Mouse (Mus musculus) CH12.LX (cell line): ENCODE measurements at regions not wholly inside any gene's neighbourhood (a gene's known extent, or its start where the extent isn't known, plus 50 kb on each side); places are given as distances from the start of the nearest gene placed in this dataset.

Source experiments
- DNase-seq: peaks from one replicate; pipeline ENCODE4 v3.0.0-alpha.2; 2013; ENCODE audit errors: extremely low read depth
- H3K27ac ChIP-seq: 2 replicates; pipeline ENCODE4 v1.5.1; 2012; ENCODE audit warnings: low read depth, mild to moderate bottlenecking, control low read depth, moderate library complexity; ENCODE audit not compliant: insufficient read depth
- H3K27me3 ChIP-seq: replicated peaks from 2 replicates; pipeline ENCODE3; 2012; ENCODE audit warnings: inconsistent platforms
- H3K36me3 ChIP-seq, 2 experiments: replicated peaks in 1 of 2; 2 replicates each; pipeline versions ENCODE3 to v1.6.1; 2012; ENCODE audit warnings: inconsistent platforms in 1 of 2, low read length in 1 of 2, mild to moderate bottlenecking in 1 of 2, mixed read lengths in 1 of 2, moderate library complexity in 1 of 2; ENCODE audit not compliant: control insufficient read depth in 1 of 2, insufficient read depth in 1 of 2
- H3K4me1 ChIP-seq, 2 experiments: 2 replicates each; pipeline ENCODE4 v1.6.1; 2012; ENCODE audit warnings: inconsistent platforms in 1 of 2, moderate library complexity in 1 of 2; ENCODE audit not compliant: insufficient read depth in 2 of 2, control insufficient read depth in 1 of 2
- H3K4me2 ChIP-seq: 2 replicates; pipeline ENCODE4 v1.6.1; 2012; ENCODE audit warnings: low read depth, mild to moderate bottlenecking, control low read depth; ENCODE audit not compliant: poor library complexity, insufficient read depth, severe bottlenecking
- H3K4me3 ChIP-seq, 3 experiments: fragments of 150-350 bp in 1 of 3; sonication (generic) in 1 of 3; replicated peaks in 1 of 3; 2 replicates each; pipeline versions ENCODE3 to v1.5.1; 2011 to 2012; ENCODE audit warnings: low read depth in 2 of 3, low read length in 2 of 3, mild to moderate bottlenecking in 2 of 3, moderate library complexity in 2 of 3, control low read depth in 1 of 3, improper control_type of control experiment in 1 of 3, inconsistent platforms in 1 of 3, mixed read lengths in 1 of 3; ENCODE audit not compliant: poor library complexity in 1 of 3
- H3K79me2 ChIP-seq: replicated peaks from 2 replicates; pipeline ENCODE4 v1.6.1; 2012; ENCODE audit warnings: mild to moderate bottlenecking, moderate library complexity; ENCODE audit not compliant: control insufficient read depth, poor library complexity, insufficient read depth, severe bottlenecking; ENCODE audit errors: extremely low read depth
- H3K9ac ChIP-seq: 2 replicates; pipeline ENCODE4 v1.6.1; 2012; ENCODE audit warnings: low read depth, mild to moderate bottlenecking, control low read depth, moderate library complexity; ENCODE audit not compliant: insufficient read depth
- H3K9me3 ChIP-seq: replicated peaks from 2 replicates; pipeline ENCODE3; 2012; ENCODE audit warnings: low read length, inconsistent platforms, mixed read lengths
- CHD2 ChIP-seq: IDR thresholded peaks from 2 replicates; pipeline ENCODE4 v1.6.1; 2011; ENCODE audit warnings: low read length, improper control_type of control experiment
- CTCF ChIP-seq, 2 experiments: IDR thresholded peaks in 1 of 2; conservative IDR thresholded peaks in 1 of 2; 2 replicates each; pipeline ENCODE4 v1.5.1; 2011 to 2012; ENCODE audit warnings: low read depth in 2 of 2, low read length in 2 of 2, improper control_type of control experiment in 1 of 2, inconsistent platforms in 1 of 2, mild to moderate bottlenecking in 1 of 2, moderate library complexity in 1 of 2
- ELF1 ChIP-seq: IDR thresholded peaks from 2 replicates; pipeline ENCODE4 v1.6.1; 2014; ENCODE audit warnings: low read depth, mild to moderate bottlenecking, inconsistent platforms, low read length, improper control_type of control experiment
- ETS1 ChIP-seq: conservative IDR thresholded peaks from 2 replicates; pipeline ENCODE4 v1.6.1; 2012; ENCODE audit warnings: low read depth, mild to moderate bottlenecking, inconsistent platforms, low read length, improper control_type of control experiment, moderate library complexity
- GABPA ChIP-seq: IDR thresholded peaks from 2 replicates; pipeline ENCODE4 v1.6.1; 2012; ENCODE audit warnings: low read depth, low read length, improper control_type of control experiment, inconsistent platforms; ENCODE audit not compliant: insufficient replicate concordance
- IRF4 ChIP-seq: IDR thresholded peaks from 2 replicates; pipeline ENCODE4 v1.6.1; 2014; ENCODE audit warnings: low read depth, mild to moderate bottlenecking, inconsistent platforms, low read length, improper control_type of control experiment
- KAT2A ChIP-seq: IDR thresholded peaks from 2 replicates; pipeline ENCODE4 v1.6.1; 2012; ENCODE audit warnings: low read length, improper control_type of control experiment, inconsistent platforms; ENCODE audit not compliant: insufficient replicate concordance
- MAFK ChIP-seq: IDR thresholded peaks from 2 replicates; pipeline ENCODE4 v1.6.1; 2011; ENCODE audit warnings: low read length, improper control_type of control experiment; ENCODE audit not compliant: insufficient replicate concordance
- MAX ChIP-seq: IDR thresholded peaks from 2 replicates; pipeline ENCODE4 v1.6.1; 2011; ENCODE audit warnings: low read length, improper control_type of control experiment
- MEF2A ChIP-seq: IDR thresholded peaks from 2 replicates; pipeline ENCODE4 v1.6.1; 2014; ENCODE audit warnings: low read depth, mild to moderate bottlenecking, inconsistent platforms, low read length, improper control_type of control experiment, borderline replicate concordance
- MXI1 ChIP-seq: IDR thresholded peaks from 2 replicates; pipeline ENCODE4 v1.6.1; 2011; ENCODE audit warnings: mild to moderate bottlenecking, low read depth, low read length, improper control_type of control experiment
- NELFE ChIP-seq: IDR thresholded peaks from 2 replicates; pipeline ENCODE4 v1.6.1; 2011; ENCODE audit warnings: low read depth, low read length, improper control_type of control experiment
- PAX5 ChIP-seq: IDR thresholded peaks from 2 replicates; pipeline ENCODE4 v1.6.1; 2012; ENCODE audit warnings: low read length, inconsistent platforms, mixed read lengths
- POLR2A ChIP-seq: IDR thresholded peaks from 2 replicates; pipeline ENCODE4 v1.6.1; 2011; ENCODE audit warnings: low read depth, mild to moderate bottlenecking, improper control_type of control experiment, low read length
- POLR2AphosphoS2 ChIP-seq: IDR thresholded peaks from 2 replicates; pipeline ENCODE4 v1.6.1; 2011; ENCODE audit warnings: low read depth, low read length, improper control_type of control experiment
- RAD21 ChIP-seq: IDR thresholded peaks from 2 replicates; pipeline ENCODE4 v1.6.1; 2011; ENCODE audit warnings: low read depth, mild to moderate bottlenecking, low read length, improper control_type of control experiment, moderate library complexity
- SIN3A ChIP-seq: IDR thresholded peaks from 2 replicates; pipeline ENCODE4 v1.6.1; 2012; ENCODE audit warnings: low read length, improper control_type of control experiment, inconsistent platforms
- SMC3 ChIP-seq: IDR thresholded peaks from 2 replicates; pipeline ENCODE4 v1.6.1; 2011; ENCODE audit warnings: low read depth, low read length, improper control_type of control experiment
- TCF12 ChIP-seq: IDR thresholded peaks from 2 replicates; pipeline ENCODE4 v1.6.1; 2014; ENCODE audit warnings: low read depth, mild to moderate bottlenecking, inconsistent platforms, low read length, improper control_type of control experiment
- UBTF ChIP-seq: IDR thresholded peaks from 2 replicates; pipeline ENCODE4 v1.6.1; 2012; ENCODE audit warnings: low read depth, mild to moderate bottlenecking, inconsistent platforms, low read length, improper control_type of control experiment, moderate library complexity
- USF1 ChIP-seq: IDR thresholded peaks from 2 replicates; pipeline ENCODE4 v1.6.1; 2014; ENCODE audit warnings: low read depth, mild to moderate bottlenecking, inconsistent platforms, low read length, improper control_type of control experiment
- USF2 ChIP-seq: conservative IDR thresholded peaks from 2 replicates; pipeline ENCODE4 v1.6.1; 2011; ENCODE audit warnings: low read depth, low read length, improper control_type of control experiment
- dilution Hi-C: fragments of 300-500 bp; cut with MboI; formaldehyde crosslinking; loops from 2 replicates; pipeline ENCODE4 v1.14.3; 2020; ENCODE audit warnings: low sequenced_read_pairs; ENCODE audit not compliant: extremely low pct_unique_long_range_greater_than_20kb, extremely low pct_ligation_motif_present
- in situ Hi-C: fragments of 300-500 bp; cut with MboI; formaldehyde crosslinking; loops from 3 replicates; pipeline ENCODE4 v1.14.3; 2019; ENCODE audit warnings: low sequenced_read_pairs, low pct_ligation_motif_present, low pct_unique_long_range_greater_than_20kb, mixed read lengths

DNA sequence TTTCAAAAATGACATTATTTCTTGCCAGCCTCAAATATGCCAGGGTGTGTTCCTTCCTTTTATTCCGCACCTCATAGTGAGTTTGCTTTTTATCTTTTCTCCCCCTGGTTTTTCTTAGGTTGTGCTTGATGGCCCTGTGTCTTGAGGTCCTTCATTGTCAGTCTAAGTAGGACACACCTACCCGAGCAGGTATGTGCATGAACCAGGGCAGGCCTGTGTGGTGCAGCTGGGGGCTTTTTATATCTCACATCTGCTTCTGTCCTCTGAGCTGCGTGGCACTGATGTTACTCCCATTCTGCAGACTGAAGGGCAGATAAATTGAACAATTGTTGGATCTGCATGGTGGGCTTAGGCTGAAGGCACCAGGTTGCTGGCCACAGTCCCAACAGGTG lies 238.3 kb upstream of the Sox2 start:
- Histone ChIP-seq H3K4me1 (no peaks in the 10 kb centered on the region), H3K9me3 (no peaks in the 10 kb centered on the region), H3K9ac (no peak overlapping the region), H3K36me3 (no peaks in the 10 kb centered on the region), H3K4me2 (no peak overlapping the region), H3K4me3 (no peak overlapping the region), H3K27ac (no peak overlapping the region), H3K27me3 (no peaks in the 10 kb centered on the region), H3K79me2 (no peaks in the 10 kb centered on the region)
- TF ChIP-seq ELF1 (no peak), ETS1 (no peak), TCF12 (no peak), NELFE (no peak), POLR2AphosphoS2 (no peak), GABPA (no peak), KAT2A (no peak), PAX5 (no peak), USF1 (no peak), USF2 (no peak), MAX (no peak), IRF4 (no peak), SIN3A (no peak), POLR2A (no peak), MAFK (no peak), CTCF (conservative IDR thresholded peaks at IDR 0.05 in 1 of 2, IDR thresholded peaks at IDR 0.05 in 1 of 2; ENCODE audit: low read depth in 2 of 2, low read length in 2 of 2) (no peak), UBTF (no peak), MEF2A (no peak), RAD21 (no peak)
- dilution Hi-C loops (no loop called here), in situ Hi-C loops (no loop called here)
- no peak for DNase-seq

DNA sequence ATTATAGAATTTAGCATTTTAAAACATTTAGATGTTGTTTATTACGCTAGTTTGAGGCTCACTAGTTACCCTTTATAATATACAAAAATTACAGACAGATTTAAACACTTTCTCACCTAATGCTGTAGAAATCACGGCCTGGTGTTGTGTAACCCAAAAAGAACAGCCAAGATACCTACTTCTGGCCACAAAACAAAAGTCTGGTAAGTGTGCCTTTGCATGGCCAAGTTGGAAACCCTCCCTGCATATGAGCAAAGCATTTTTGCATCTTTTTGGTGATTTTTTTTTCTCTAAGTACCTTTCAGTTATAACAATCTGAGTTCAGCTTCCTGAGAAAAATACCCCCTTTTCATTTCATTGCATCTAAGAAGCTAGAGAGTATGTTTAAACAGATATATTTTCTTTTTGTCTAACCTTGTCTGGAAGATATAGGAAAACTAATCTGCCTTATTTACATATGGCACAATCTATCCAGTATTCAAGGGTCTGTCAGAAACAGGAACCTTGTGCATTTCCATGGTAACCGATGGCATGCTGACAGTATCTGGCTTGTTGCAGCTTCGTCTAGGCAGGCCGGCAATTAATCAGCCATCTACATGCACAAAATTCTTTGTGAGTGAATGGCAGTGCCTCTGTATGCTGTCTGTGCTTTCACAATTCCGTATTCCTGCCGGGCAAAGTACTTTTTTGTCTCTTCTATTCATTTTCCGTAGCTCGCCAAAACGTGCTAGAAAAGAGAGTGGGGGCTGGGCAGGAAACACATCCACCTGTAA lies 238.9 kb upstream of the Sox2 start:
- TF ChIP-seq IRF4 (no peak), RAD21 (no peak), MXI1 (no peak), CHD2 (no peak), SMC3 (no peak), POLR2AphosphoS2 (no peak)
- TF ChIP-seq, all 38 proteins: peak for 0
- H3K4me3 ChIP-seq: no peak overlapping the region

More for the DNA sequence above, 238.9 kb upstream of the Sox2 start:
- Histone ChIP-seq H3K27me3 (no peaks in the 10 kb centered on the region), H3K36me3 (no peaks in the 10 kb centered on the region), H3K4me1 (no peaks in the 10 kb centered on the region), H3K27ac (no peak overlapping the region), H3K79me2 (no peaks in the 10 kb centered on the region), H3K4me2 (no peak overlapping the region), H3K9ac (no peak overlapping the region), H3K9me3 (no peaks in the 10 kb centered on the region)
- no peak for DNase-seq
- dilution Hi-C loops: no loop called here
- in situ Hi-C loops: no loop called here
